In the genomic region with DNA sequence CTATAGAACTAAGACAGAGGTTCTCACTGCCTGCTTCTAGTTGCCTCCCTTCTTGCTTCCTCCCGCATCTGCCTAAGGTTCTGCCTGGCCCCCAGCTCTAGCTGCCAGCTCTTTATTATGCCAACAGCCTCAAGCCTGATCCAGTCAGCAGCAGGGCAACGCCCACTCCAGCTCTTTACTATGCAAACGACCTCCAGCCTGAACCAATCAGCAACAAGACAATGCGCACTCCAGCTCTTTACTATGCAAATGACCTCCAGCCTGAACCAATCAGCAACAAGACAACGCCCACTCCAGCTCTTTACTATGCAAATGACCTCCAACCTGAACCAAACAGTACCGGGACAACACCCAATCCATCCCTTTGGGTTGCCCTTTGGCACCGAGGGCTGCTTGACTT, we compare ENCODE assay signal across 12 mouse cellular contexts.
DNase-seq lines count a peak whose midpoint lies in the region; ATAC-seq and TF ChIP-seq lines count a peak whose summit lies in the region.
"Had no signal": no experiment of that assay in that cellular context is flagged by ENCODE, and none has a peak within 500 bp of the region (broad histone marks: within the 10 kb centered on the region; RNA-seq: fewer than 3 reads in every experiment).

No protein-coding gene starts in this region.

- 65% methylated on average over 7 of the region's 7 CpGs for WGBS in hindbrain, embryonic 11.5 days
- WGBS in hindbrain, embryonic 10.5 days = 64% methylated on average over 7 of the region's 7 CpGs
- 76% methylated on average over 7 of the region's 7 CpGs for WGBS in hindbrain, embryonic 14.5 days
- 71% methylated on average over 7 of the region's 7 CpGs for WGBS in kidney, embryonic 15.5 days

- DNase-seq in hindbrain, embryonic 11.5 days (ENCODE audit: low spot score) = peak; percentile 16
- DNase-seq in hindbrain, embryonic 10.5 days (ENCODE audit: low spot score) = no peak
- peak; percentile 61 for DNase-seq in brain, embryonic 14.5 days (ENCODE audit: low read depth)
- no peak for DNase-seq in hindbrain, embryonic 14.5 days (ENCODE audit: low spot score)
- no peak for DNase-seq in thymus, adult 18-20 months
- DNase-seq in layer of hippocampus, adult 2 months (ENCODE audit: low spot score in 2 of 2) = no peak
- DNase-seq: cerebellum, adult 8-10 months; lung, adult 18-20 months had no signal

- H3K27ac ChIP-seq in hindbrain, embryonic 11.5 days (ENCODE audit: low read depth, low read length) = no peak overlapping the region
- no peak overlapping the region for H3K27ac ChIP-seq in hindbrain, embryonic 10.5 days
- no peak overlapping the region for H3K27ac ChIP-seq in hindbrain, embryonic 14.5 days
- no peak overlapping the region for H3K27ac ChIP-seq in kidney, embryonic 15.5 days
- no peak overlapping the region for H3K27ac ChIP-seq in layer of hippocampus, adult 2 months
- H3K27ac ChIP-seq: embryonic facial prominence, embryonic 12.5 days; heart, embryonic 10.5 days had no signal

- H3K4me2 ChIP-seq in hindbrain, embryonic 11.5 days (replicated peaks; ENCODE audit: low read depth, low read length) = no peak overlapping the region
- no peak overlapping the region for H3K4me2 ChIP-seq in hindbrain, embryonic 14.5 days (replicated peaks)
- H3K4me2 ChIP-seq in kidney, embryonic 15.5 days = no peak overlapping the region
- H3K4me2 ChIP-seq: embryonic facial prominence, embryonic 12.5 days had no signal

- no peak overlapping the region for H3K9ac ChIP-seq in hindbrain, embryonic 11.5 days (ENCODE audit: low read depth, low read length)
- no peak overlapping the region for H3K9ac ChIP-seq in hindbrain, embryonic 14.5 days
- no peak overlapping the region for H3K9ac ChIP-seq in kidney, embryonic 15.5 days
- H3K9ac ChIP-seq: embryonic facial prominence, embryonic 12.5 days had no signal

- no peak for TF ChIP-seq POLR2A in brain, embryonic 14.5 days (IDR thresholded peaks at IDR 0.05; ENCODE audit: borderline replicate concordance, extremely low read depth, insufficient read depth, insufficient read length, poor library complexity, severe bottlenecking)

- no peaks in the 10 kb centered on the region for H3K36me3 ChIP-seq in hindbrain, embryonic 11.5 days (ENCODE audit: control insufficient read depth, insufficient read depth, low read length)
- H3K36me3 ChIP-seq in hindbrain, embryonic 10.5 days = no peaks in the 10 kb centered on the region
- no peaks in the 10 kb centered on the region for H3K36me3 ChIP-seq in E14TG2a.4 (ENCODE audit: insufficient read depth, low read length)
- H3K36me3 ChIP-seq in hindbrain, embryonic 14.5 days (replicated peaks; ENCODE audit: control insufficient read depth, insufficient read depth) = no peaks in the 10 kb centered on the region
- no peaks in the 10 kb centered on the region for H3K36me3 ChIP-seq in kidney, embryonic 15.5 days
- H3K36me3 ChIP-seq: embryonic facial prominence, embryonic 12.5 days; heart, embryonic 10.5 days had no signal

- no peaks in the 10 kb centered on the region for H3K27me3 ChIP-seq in hindbrain, embryonic 11.5 days (ENCODE audit: control insufficient read depth, insufficient read depth, low read length)
- no peaks in the 10 kb centered on the region for H3K27me3 ChIP-seq in hindbrain, embryonic 10.5 days (ENCODE audit: insufficient read depth, poor library complexity, severe bottlenecking)
- H3K27me3 ChIP-seq in E14TG2a.4 (ENCODE audit: insufficient read depth, low read length) = no peaks in the 10 kb centered on the region
- H3K27me3 ChIP-seq in hindbrain, embryonic 14.5 days (ENCODE audit: control insufficient read depth, insufficient read depth, low read length) = no peaks in the 10 kb centered on the region
- no peaks in the 10 kb centered on the region for H3K27me3 ChIP-seq in kidney, embryonic 15.5 days
- H3K27me3 ChIP-seq: embryonic facial prominence, embryonic 12.5 days had no signal

- ATAC-seq in hindbrain, embryonic 11.5 days (ENCODE audit: low FRiP score) = peak; percentile 76
- peak; percentile 53; the same call in 1 of the 2 replicates for ATAC-seq in hindbrain, embryonic 14.5 days (ENCODE audit: low FRiP score)
- no peak for ATAC-seq in kidney, embryonic 15.5 days (replicated peaks; ENCODE audit: low FRiP score)

- H3K4me1 ChIP-seq in hindbrain, embryonic 11.5 days (replicated peaks; ENCODE audit: control insufficient read depth, insufficient read depth, low read length) = no peaks in the 10 kb centered on the region
- no peaks in the 10 kb centered on the region for H3K4me1 ChIP-seq in hindbrain, embryonic 10.5 days (replicated peaks)
- H3K4me1 ChIP-seq in E14TG2a.4 (replicated peaks; ENCODE audit: low read depth, low read length) = peaks cover 9% of the 10 kb centered on the region
- no peaks in the 10 kb centered on the region for H3K4me1 ChIP-seq in hindbrain, embryonic 14.5 days (replicated peaks; ENCODE audit: control insufficient read depth, insufficient read depth, low read length)
- no peaks in the 10 kb centered on the region for H3K4me1 ChIP-seq in kidney, embryonic 15.5 days
- H3K4me1 ChIP-seq: embryonic facial prominence, embryonic 12.5 days had no signal

- H3K9me3 ChIP-seq in hindbrain, embryonic 11.5 days (ENCODE audit: control insufficient read depth, low read length) = no peaks in the 10 kb centered on the region
- no peaks in the 10 kb centered on the region for H3K9me3 ChIP-seq in hindbrain, embryonic 10.5 days
- peaks cover 73% of the 10 kb centered on the region for H3K9me3 ChIP-seq in E14TG2a.4 (ENCODE audit: low read length)
- no peaks in the 10 kb centered on the region for H3K9me3 ChIP-seq in hindbrain, embryonic 14.5 days (ENCODE audit: control insufficient read depth, low read length)
- no peaks in the 10 kb centered on the region for H3K9me3 ChIP-seq in kidney, embryonic 15.5 days (replicated peaks)
- H3K9me3 ChIP-seq: embryonic facial prominence, embryonic 12.5 days; heart, embryonic 10.5 days had no signal

- no peak for TF ChIP-seq CTCF in E14TG2a.4 (conservative IDR thresholded peaks at IDR 0.05; ENCODE audit: low read length)
- no peak for TF ChIP-seq CTCF in brain, embryonic 14.5 days (IDR thresholded peaks at IDR 0.05; ENCODE audit: borderline replicate concordance, extremely low read depth, insufficient read depth, insufficient read length)
- TF ChIP-seq CTCF in layer of hippocampus, adult 2 months (conservative IDR thresholded peaks at IDR 0.05) = no peak

- H3K4me3 ChIP-seq in hindbrain, embryonic 11.5 days (ENCODE audit: low read depth, low read length) = no peak overlapping the region
- no peak overlapping the region for H3K4me3 ChIP-seq in hindbrain, embryonic 10.5 days
- 0 out of 2 replicates have a peak overlapping the region, but pooled peaks have one; percentile 26 for H3K4me3 ChIP-seq in E14TG2a.4 (replicated peaks; ENCODE audit: low read length)
- H3K4me3 ChIP-seq in hindbrain, embryonic 14.5 days (replicated peaks; ENCODE audit: low read length) = no peak overlapping the region
- H3K4me3 ChIP-seq in kidney, embryonic 15.5 days (replicated peaks) = no peak overlapping the region
- H3K4me3 ChIP-seq in layer of hippocampus, adult 2 months = no peak overlapping the region
- H3K4me3 ChIP-seq: embryonic facial prominence, embryonic 12.5 days; heart, embryonic 10.5 days had no signal

Comparison
In these comparisons a context has a peak if more than half of its experiments do, and no peak if none do; other contexts are left out.
1. DNase-seq: peak in hindbrain, embryonic 11.5 days (single experiment) and brain, embryonic 14.5 days (single experiment); none in hindbrain, embryonic 10.5 days (single experiment), hindbrain, embryonic 14.5 days (single experiment), thymus, adult 18-20 months (0 of 2) and layer of hippocampus, adult 2 months (0 of 2).